Mouse (Mus musculus): Measurements from ENCODE around the gene Efna1. TPM values are rescaled to one million over a fixed set of nuclear protein-coding genes. Genes with fewer than 3 reads are reported as not detected.

Gene Efna1
- total RNA-seq (2014; rRNA removed): 22.1 and 35.2 TPM in 2 replicates
- 73.1 and 73.4 TPM in 2 replicates for polyA plus RNA-seq (2012; rRNA removed)

DNA sequence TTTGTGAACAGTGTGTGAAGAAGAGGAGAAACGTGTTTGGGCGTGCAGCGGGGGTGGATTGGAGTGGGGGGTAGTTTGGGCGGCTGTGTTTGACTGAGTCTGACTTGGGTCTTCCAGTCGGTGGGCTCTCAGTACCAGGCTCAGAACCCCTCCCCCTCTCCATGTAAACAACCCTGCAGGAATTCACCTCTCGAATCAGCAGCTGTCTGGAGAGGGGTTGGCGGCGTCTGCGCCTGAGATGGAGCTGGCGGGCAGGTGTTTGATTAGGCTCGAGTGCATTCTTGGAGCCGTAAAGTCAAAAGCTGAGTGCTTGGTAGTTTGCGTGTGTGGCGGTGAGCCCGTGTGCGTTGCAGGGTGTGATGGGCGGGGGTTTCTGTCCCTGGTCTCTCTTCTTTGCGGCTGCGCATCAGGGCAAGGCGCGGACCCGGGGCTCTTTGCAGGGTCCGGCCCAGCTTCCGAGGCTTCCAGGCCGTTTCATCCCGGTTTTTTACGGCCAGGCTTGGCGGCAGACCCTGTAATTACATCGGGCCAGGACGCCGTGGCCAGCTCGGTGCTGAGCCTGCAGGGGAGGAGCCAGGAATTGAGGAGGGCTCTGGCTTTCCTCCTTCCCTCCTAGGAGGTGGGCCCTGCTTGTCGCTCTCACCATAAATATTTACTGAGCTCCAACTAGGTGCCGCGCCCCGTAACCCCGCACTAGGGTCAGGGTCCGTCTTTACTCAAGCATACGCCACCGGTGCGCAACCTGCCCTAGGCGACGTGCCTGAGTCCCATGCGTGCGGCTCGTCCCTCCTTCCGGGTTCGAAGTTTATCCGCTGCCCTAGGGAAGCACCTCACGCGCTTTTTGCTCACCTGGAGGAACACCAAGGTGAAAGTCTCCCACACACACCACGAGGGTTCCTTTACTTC, at the start of gene Efna1:
Gene Efna1, minus strand, starts transcription at position 537 of the 906 bp plus-strand sequence.
- WGBS: under 1% methylated on average over 52 of the region's 52 CpGs
- H3K79me2 ChIP-seq (ENCODE audit: control insufficient read depth, insufficient read depth, low read length): peaks cover 29% of the 10 kb centered on the region; the same call in 1 of the 2 replicates
- H3K4me3 ChIP-seq (ENCODE audit: insufficient read depth, low read depth, low read length): peak within 1 kb of the TSS; percentile 86
- H3K27ac ChIP-seq (replicated peaks; ENCODE audit: insufficient read depth, low read depth, low read length): peak within 1 kb of the TSS; percentile 93
- peak; percentile 94 for DNase-seq (ENCODE audit: extremely low read depth, low read depth, low spot score)
- H3K36me3 ChIP-seq (ENCODE audit: control insufficient read depth, insufficient read depth, low read length): peaks cover 4% of the 10 kb centered on the region
- peaks cover 24% of the 10 kb centered on the region for H3K4me1 ChIP-seq (ENCODE audit: control insufficient read depth, insufficient read depth, low read length)
- TF ChIP-seq POLR2A (IDR thresholded peaks at IDR 0.05; ENCODE audit: extremely low read depth, insufficient read depth, low read length) (peak; percentile 57; the same call in 1 of the 2 replicates), CTCF (IDR thresholded peaks at IDR 0.05; ENCODE audit: low read depth, low read length) (no peak; the same call in 1 of the 2 replicates)
- H3K9ac ChIP-seq (ENCODE audit: low read depth, low read length): peak within 1 kb of the TSS; percentile 75
- no peaks in the 10 kb centered on the region for H3K27me3 ChIP-seq (ENCODE audit: control insufficient read depth, insufficient read depth, low read length)

DNA sequence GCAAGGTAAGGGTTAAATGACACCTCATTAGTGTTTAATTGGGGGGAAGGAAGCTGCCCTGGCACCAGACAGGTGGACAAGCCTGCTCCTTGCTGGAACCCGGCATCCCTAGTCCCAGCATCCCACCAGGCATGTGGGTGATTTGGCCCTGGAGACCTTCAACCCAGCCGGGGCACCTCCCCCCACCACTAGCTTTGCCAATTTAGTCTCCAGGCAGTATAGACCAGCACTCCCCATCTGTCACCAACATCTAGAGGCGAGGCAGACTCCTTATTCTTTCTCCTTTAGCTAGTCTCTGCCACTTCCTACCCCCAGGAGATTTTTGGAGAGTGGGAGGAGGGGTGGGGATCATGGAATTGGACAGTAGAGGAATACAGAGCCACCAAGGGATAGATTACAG, 49.4 kb upstream of the Efna1 start:
- H3K27ac ChIP-seq (replicated peaks; ENCODE audit: insufficient read depth, low read depth, low read length): no peak overlapping the region
- 70% methylated on average over 3 of the region's 3 CpGs for WGBS
- no peak for TF ChIP-seq CTCF (IDR thresholded peaks at IDR 0.05; ENCODE audit: low read depth, low read length)
- TF ChIP-seq POLR2A (IDR thresholded peaks at IDR 0.05; ENCODE audit: extremely low read depth, insufficient read depth, low read length): no peak
- no peak overlapping the region for H3K9ac ChIP-seq (ENCODE audit: low read depth, low read length)
- H3K79me2 ChIP-seq (ENCODE audit: control insufficient read depth, insufficient read depth, low read length): no peaks in the 10 kb centered on the region
- no peaks in the 10 kb centered on the region for H3K36me3 ChIP-seq (ENCODE audit: control insufficient read depth, insufficient read depth, low read length)
- no peaks in the 10 kb centered on the region for H3K27me3 ChIP-seq (ENCODE audit: control insufficient read depth, insufficient read depth, low read length)
- H3K4me3 ChIP-seq (ENCODE audit: insufficient read depth, low read depth, low read length): no peak overlapping the region
- DNase-seq (ENCODE audit: extremely low read depth, low read depth, low spot score): no peak
- peaks cover 2% of the 10 kb centered on the region; the same call in 1 of the 2 replicates for H3K4me1 ChIP-seq (ENCODE audit: control insufficient read depth, insufficient read depth, low read length)

DNA sequence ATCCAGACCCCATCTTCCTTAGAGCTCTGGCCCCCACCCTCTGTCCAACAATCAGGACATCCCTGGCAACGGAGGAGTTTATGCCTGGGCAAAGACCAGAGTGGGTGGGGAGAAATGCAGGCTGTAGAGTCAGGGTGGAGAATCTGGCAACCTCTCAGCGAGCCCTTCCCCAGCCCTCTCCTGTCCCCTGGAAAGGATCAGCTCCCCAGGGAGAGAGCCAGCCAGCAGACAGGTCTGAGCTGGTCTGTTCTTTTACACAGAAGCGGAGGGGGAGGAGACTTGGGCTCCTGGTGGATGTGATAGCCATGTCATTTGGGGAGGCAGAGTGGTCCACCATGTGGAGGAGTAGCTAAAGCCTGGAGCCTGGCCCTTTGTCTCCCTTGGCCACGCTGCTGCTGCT, 47.7 kb upstream of the Efna1 start:
- Histone ChIP-seq H3K79me2 (ENCODE audit: control insufficient read depth, insufficient read depth, low read length) (no peaks in the 10 kb centered on the region), H3K27ac (replicated peaks; ENCODE audit: insufficient read depth, low read depth, low read length) (no peak overlapping the region), H3K36me3 (ENCODE audit: control insufficient read depth, insufficient read depth, low read length) (no peaks in the 10 kb centered on the region), H3K4me3 (ENCODE audit: insufficient read depth, low read depth, low read length) (no peak overlapping the region), H3K27me3 (ENCODE audit: control insufficient read depth, insufficient read depth, low read length) (no peaks in the 10 kb centered on the region), H3K9ac (ENCODE audit: low read depth, low read length) (no peak overlapping the region), H3K4me1 (ENCODE audit: control insufficient read depth, insufficient read depth, low read length) (peaks cover 2% of the 10 kb centered on the region; the same call in 1 of the 2 replicates)
- no peak for DNase-seq (ENCODE audit: extremely low read depth, low read depth, low spot score)
- 29% methylated on average over 4 of the region's 4 CpGs for WGBS
- no peak for TF ChIP-seq CTCF (IDR thresholded peaks at IDR 0.05; ENCODE audit: low read depth, low read length)

DNA sequence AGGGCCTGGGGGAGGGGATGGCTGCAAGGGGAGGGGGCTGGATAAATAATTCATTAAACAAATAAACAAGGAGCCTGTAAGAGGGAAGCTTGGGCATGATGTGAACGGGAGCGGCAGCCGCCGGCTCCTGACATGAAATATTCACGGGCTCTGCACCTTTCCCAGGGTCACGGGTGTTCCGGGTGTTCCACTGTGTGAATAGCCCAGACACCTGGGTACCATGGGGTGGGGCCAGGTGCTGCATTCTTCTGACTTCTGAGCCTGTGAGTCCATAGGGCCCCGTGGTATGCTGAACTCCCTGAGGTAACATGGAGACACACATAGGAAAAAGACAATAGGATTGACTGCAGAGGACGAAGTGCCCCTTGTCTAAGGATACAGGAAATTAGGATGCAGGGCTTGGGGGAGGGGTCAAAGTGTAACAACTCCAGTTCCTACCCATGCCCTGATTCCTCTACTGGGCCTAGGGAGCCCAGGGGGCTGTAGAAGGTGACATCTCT, 46.5 kb upstream of the Efna1 start:
- TF ChIP-seq CTCF (IDR thresholded peaks at IDR 0.05; ENCODE audit: low read depth, low read length): no peak
- Histone ChIP-seq H3K27me3 (ENCODE audit: control insufficient read depth, insufficient read depth, low read length) (peaks cover 8% of the 10 kb centered on the region; the same call in 1 of the 2 replicates), H3K79me2 (ENCODE audit: control insufficient read depth, insufficient read depth, low read length) (no peaks in the 10 kb centered on the region)

DNA sequence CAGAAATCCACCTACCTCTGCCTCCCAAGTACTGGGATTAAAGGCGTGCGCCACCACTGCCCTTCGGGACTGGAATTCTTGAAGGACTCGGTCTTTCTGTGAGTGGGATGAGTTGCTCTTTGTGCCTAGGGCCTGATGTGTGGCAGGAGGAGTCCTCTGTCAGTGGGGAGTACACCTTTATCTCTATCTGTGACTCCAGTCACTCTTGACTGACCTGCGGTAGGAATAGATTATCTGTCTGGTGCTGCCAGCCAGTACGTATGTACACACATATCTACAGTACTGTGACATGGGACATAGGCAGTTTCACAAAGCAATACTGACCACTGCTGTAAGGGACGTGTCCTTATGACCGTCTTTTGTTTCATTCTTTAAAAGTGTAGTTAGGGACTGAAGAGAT, 44.9 kb upstream of the Efna1 start:
- 94% methylated on average over 8 of the region's 8 CpGs for WGBS
- Histone ChIP-seq H3K4me3 (ENCODE audit: insufficient read depth, low read depth, low read length) (no peak overlapping the region), H3K27me3 (ENCODE audit: control insufficient read depth, insufficient read depth, low read length) (peaks cover 23% of the 10 kb centered on the region), H3K27ac (replicated peaks; ENCODE audit: insufficient read depth, low read depth, low read length) (no peak overlapping the region), H3K79me2 (ENCODE audit: control insufficient read depth, insufficient read depth, low read length) (no peaks in the 10 kb centered on the region), H3K4me1 (ENCODE audit: control insufficient read depth, insufficient read depth, low read length) (peaks cover 15% of the 10 kb centered on the region), H3K9ac (ENCODE audit: low read depth, low read length) (no peak overlapping the region), H3K36me3 (ENCODE audit: control insufficient read depth, insufficient read depth, low read length) (no peaks in the 10 kb centered on the region)
- DNase-seq (ENCODE audit: extremely low read depth, low read depth, low spot score): no peak
- TF ChIP-seq CTCF (IDR thresholded peaks at IDR 0.05; ENCODE audit: low read depth, low read length) (no peak), POLR2A (IDR thresholded peaks at IDR 0.05; ENCODE audit: extremely low read depth, insufficient read depth, low read length) (no peak)

More for the DNA sequence above, 46.5 kb upstream of the Efna1 start:
- Histone ChIP-seq H3K27ac (replicated peaks; ENCODE audit: insufficient read depth, low read depth, low read length) (no peak overlapping the region), H3K4me1 (ENCODE audit: control insufficient read depth, insufficient read depth, low read length) (peaks cover 5% of the 10 kb centered on the region), H3K4me3 (ENCODE audit: insufficient read depth, low read depth, low read length) (no peak overlapping the region), H3K9ac (ENCODE audit: low read depth, low read length) (no peak overlapping the region), H3K36me3 (ENCODE audit: control insufficient read depth, insufficient read depth, low read length) (no peaks in the 10 kb centered on the region)
- 62% methylated on average over 9 of the region's 9 CpGs for WGBS
- DNase-seq (ENCODE audit: extremely low read depth, low read depth, low spot score): no peak
